Mouse (Mus musculus): ENCODE results near the gene Camta1.

Gene Camta1

DNA sequence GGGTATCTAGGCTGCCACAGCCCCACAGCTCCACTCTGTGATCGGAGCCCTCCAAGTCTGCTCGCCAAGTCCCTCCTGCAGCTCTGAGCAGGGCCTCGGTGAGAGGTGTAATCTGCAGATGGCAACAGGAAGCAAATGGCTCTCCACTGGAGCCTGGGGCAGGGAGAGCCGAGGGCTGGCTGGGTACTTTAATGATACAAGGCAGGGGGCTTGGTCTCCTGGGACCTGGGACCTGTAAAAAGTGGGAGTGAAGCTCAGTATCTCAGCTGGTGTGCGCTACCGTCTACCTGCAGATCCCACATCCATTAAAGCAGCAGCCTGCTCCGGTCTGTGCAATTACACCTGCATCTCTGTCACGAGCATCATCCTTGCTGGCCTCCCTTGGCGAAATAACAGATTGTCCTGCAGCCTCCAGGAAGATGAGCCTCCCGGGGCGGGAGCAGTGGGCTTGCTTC lies 555.3 kb downstream of the Camta1 start:
- no peak for DNase-seq

DNA sequence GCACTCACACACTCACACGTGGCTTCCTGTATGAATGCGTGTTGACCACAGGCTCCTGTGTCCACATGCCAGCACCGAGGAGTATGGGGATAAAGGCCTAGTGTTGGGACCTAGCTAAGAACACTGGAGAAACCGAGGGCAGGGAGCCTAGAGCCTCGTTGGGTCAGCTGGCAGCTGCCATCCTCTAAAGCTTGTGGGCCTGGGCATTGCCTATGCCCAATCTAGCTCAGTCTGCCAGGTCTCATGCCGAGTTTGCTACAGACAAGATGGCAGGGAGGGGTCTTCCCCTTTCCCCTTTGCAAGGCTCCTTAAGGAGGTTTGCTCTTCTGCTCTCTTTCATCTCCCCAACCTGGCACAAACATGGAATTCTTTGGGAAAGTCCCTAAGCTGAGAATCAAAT lies 555.9 kb downstream of the Camta1 start:
- DNase-seq, result no peak

DNA sequence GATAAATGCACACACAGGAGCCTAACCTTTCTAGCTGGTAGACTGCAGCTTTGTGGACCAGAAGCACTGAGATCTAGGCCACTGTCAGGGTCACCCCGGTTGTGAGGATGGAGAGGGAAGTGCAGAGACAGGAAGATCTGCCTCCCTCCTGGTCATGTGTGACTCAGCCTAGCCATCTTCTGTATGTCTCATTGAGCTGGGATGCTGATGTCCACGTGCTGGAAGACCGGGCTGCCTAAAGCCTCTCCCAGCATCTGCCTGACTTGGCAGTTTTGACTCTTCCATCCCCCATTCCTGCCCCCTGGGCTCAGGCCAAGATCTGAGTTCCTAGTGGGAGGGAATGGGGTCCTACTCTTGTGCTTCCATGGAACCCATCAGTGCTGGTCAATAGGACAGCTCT lies 557.7 kb downstream of the Camta1 start:
- DNase-seq, result no peak

DNA sequence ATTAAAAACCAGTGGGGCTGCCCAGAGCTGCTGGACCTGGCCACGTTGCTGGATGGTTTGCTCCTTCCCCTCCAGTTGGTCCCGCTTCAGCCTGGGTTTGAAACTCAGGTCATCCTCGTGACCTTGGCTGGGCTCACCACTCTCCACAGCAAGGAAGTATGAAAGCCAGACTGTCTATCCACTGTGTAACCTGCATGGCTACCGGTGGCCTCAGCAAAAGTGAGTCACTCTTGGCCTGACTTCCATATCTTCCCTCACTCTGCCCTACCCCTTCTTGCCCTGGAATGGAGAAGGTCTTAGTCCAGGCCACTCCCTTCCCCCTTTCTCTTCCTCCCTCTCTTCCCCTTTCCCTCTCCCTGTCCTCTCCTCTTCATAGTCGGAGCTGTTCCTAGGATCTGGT lies 558.2 kb downstream of the Camta1 start:
- DNase-seq, result no peak

DNA sequence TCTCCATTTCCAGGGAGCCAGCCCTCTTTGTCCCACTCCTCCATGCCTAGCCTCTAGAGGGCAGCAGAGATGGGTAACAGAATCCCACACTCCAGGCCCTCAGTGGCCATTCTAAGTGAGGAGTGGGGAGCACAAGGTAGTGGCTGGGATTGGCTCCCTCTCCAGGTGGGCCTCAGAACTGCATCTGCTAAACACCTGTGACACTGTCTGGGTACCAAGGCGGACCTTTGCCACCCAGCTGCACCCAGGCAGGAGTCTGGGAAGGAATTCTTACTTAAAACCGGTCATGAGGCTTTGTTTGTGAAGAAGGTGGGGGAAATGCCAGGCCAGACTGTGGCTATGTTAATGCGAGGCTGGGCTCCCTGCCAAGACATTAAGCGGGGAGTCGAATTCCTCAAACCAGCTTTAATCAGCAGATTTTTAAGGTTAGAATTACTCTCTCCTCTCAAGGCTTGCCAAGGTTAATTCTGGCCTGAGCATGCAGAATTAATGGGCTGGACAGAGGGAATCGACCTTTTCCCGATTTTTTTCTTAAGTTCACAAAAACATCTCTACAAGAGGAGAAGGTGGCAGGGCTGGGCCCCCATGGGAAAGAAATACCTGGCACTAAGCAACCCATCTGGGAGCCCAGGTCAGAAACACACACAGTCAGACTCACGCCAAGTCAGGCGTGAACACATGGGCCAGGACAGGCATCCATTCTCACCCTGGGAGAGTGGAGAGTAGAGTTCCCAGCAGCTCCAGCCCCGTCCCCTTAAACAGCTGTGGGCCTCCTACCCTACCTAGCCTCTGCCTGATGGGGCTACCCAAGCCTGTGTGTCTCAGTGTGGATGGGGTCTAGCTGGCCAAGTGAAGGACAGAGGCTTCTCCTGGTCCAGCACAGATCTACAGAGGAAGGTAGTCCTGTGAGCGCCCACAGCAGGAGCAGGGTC lies 559.2 kb downstream of the Camta1 start:
- DNase-seq, result no peak

DNA sequence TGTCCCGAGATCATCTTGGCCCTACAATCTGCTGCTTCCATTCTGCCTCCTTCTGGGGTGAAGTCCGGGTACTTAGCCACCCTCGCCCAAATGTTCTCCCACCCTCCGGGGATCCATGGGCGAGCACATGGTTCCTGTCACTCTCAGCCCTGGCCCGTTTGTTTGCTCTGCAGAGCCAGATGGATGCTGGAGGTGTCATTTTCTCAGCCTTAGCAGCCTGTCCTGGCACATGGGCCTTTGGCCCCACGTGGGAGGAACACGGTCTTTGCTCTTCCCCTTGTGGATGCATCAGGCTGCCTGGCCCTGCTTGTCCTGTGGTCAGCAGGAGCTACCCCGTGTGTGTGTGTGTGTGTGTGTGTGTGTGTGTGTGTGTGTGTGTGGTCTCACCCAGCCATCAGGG lies 560.3 kb downstream of the Camta1 start:
- no peak for DNase-seq

GRCm38 (mm10) chr4:151300706-151301105 lies 561.0 kb downstream of the Camta1 start:
- DNase-seq, result no peak

DNA sequence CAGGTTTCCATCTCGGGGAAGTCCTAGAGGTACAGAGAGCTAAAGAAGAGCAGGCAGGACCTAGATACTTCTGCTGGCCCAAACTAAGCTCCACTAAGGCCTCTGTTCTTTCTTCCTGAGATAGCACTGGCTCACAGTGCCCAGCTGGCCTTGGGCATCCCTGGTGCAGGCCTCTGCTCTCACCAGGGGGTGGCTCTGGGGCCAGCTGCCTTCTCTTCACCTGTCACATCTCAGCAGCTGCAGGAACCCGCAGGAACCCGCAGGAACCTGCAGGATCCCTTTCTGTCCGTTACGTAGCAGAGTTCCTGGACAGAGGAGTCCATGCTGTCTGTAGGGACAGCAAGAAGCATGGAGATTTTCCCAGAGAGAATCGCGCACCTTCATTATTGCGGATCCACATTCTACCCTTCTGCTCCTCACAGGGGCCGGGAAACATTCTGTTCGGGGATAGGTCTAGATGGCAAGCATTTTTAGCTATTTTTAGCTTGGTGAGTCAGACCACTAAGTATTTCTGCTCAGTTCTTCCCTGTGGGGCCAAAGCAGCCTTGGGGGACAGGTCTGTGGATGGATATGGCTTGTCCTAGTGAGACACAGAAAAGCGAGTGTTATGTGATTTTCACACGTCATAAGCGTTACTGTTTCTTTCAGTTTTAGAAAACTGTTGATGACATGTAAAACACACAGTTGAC lies 566.0 kb downstream of the Camta1 start:
- DNase-seq, result no peak

DNA sequence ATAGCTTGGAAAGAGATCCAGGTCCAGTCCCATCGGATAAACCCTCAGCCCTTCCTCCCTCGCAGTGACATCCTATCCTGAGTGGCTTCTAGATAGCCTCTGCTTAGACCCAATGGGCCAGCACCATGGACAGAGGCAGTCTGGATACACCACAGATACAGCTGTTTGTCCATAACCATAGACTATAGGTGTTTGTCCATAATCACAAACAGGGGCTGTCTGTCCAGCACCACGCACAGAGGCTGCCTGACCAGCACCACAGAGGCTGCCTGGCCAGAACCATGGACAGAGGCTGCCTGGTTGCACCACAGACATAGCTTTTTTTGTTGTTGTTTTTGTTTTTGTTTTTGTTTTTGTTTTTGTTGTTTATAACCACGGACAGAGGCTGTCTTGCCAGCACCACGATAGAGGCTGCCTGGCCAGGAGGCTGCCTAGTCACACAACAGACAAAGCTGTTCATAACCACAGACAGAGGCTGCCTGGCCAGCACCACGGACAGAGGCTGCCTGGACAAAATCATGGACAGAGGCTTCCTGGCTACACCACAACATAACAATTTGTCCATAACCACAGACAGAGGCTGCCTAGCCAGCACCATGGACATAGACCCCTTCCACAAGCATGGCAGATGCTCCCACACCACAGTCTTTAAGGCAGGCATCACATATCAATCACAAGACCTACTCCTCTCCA lies 572.6 kb downstream of the Camta1 start:
- no peak for DNase-seq

GRCm38 (mm10) chr4:151285905-151286445 lies 575.7 kb downstream of the Camta1 start:
- no peak for DNase-seq

GRCm38 (mm10) chr4:151285432-151285831 lies 576.2 kb downstream of the Camta1 start:
- DNase-seq, result no peak

- DNase-seq, result no peak
Observed at GRCm38 (mm10) chr4:151283092-151283741, 578.5 kb downstream of the Camta1 start.

DNA sequence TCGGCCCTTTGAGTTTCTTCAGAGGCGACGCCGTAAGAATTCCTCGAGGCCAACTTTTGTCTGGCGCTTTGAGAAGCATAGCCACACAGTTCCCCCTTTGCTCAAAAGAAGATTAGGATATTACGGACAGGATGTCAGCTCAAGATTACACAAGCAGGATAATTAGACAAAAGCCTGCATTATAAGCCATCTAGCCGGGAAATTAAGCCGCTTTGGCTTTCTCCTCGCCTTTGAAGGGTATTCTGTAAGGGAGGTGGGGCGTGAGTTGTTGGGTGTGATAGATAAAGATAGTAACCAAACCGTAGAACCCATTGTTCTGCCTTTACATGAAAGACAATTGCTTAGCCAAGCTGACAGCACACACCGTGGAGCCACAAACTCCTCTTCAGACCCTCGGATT lies 579.6 kb downstream of the Camta1 start:
- DNase-seq, result no peak

DNA sequence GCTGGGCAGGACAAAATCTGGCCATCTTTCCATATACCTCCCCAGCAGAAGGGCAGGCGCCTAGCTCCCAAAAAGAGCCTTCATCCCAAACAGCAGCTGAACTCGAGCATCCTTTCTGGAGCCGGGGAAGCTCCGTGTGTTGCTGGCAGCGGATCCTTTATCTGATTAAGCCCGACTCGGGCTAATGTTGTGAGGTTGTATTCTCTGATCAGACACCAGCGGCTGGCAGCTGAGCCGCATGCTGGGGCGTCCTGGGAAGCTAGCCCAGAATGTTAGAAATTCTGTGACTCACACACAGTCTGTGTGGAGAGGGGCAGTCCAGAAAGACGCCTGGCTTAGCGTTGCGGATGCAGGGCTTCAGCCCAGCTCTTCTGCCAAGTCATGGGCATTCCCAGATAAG lies 586.4 kb downstream of the Camta1 start:
- DNase-seq, result no peak

- DNase-seq, result no peak
Observed at GRCm38 (mm10) chr4:151263786-151264414, 597.8 kb downstream of the Camta1 start.

- no peak for DNase-seq
Observed at GRCm38 (mm10) chr4:151263052-151263451, 598.6 kb downstream of the Camta1 start.

DNA sequence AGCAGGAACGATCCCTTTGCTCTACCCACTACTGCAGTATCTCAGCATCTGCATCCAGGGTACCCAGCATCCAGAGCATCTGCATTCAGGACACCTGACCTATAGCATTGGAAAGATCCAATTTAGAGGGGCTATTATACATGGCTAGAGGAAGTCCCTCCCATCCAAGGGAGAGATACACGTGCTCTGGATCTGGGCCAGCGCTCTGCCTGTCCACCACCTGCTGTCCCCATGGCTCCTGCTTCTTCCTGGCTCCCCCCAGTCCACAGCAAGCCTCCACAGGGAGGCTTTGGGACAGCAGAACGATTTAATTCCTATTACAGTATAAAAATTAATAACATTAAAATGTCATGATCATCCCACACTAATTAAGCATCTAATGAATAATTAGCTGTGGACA lies 605.1 kb downstream of the Camta1 start:
- DNase-seq, result no peak

GRCm38 (mm10) chr4:151250824-151251223 lies 610.9 kb downstream of the Camta1 start:
- DNase-seq, result no peak

- DNase-seq, result no peak
Observed at GRCm38 (mm10) chr4:151245068-151245797, 616.4 kb downstream of the Camta1 start.

- DNase-seq, result no peak
Observed at GRCm38 (mm10) chr4:151243445-151243844, 618.2 kb downstream of the Camta1 start.

- no peak for DNase-seq
Observed at GRCm38 (mm10) chr4:151242751-151243150, 618.9 kb downstream of the Camta1 start.

All from thymus, adult 18-20 months (tissue).